Mouse (Mus musculus) kidney, postnatal 36 days (tissue): ENCODE results near the gene Islr.
"Not testable (repeated sequence)": the region's sequence is repeated elsewhere in the genome, so short reads cannot be mapped to it uniquely, and the experiment has no call there.

Source experiments
- DNase-seq, 2 experiments: peaks; one replicate each; pipeline ENCODE4 v3.0.0; 2021 to 2022; ENCODE audit warnings: mixed read lengths in 2 of 2

The Islr gene

DNA sequence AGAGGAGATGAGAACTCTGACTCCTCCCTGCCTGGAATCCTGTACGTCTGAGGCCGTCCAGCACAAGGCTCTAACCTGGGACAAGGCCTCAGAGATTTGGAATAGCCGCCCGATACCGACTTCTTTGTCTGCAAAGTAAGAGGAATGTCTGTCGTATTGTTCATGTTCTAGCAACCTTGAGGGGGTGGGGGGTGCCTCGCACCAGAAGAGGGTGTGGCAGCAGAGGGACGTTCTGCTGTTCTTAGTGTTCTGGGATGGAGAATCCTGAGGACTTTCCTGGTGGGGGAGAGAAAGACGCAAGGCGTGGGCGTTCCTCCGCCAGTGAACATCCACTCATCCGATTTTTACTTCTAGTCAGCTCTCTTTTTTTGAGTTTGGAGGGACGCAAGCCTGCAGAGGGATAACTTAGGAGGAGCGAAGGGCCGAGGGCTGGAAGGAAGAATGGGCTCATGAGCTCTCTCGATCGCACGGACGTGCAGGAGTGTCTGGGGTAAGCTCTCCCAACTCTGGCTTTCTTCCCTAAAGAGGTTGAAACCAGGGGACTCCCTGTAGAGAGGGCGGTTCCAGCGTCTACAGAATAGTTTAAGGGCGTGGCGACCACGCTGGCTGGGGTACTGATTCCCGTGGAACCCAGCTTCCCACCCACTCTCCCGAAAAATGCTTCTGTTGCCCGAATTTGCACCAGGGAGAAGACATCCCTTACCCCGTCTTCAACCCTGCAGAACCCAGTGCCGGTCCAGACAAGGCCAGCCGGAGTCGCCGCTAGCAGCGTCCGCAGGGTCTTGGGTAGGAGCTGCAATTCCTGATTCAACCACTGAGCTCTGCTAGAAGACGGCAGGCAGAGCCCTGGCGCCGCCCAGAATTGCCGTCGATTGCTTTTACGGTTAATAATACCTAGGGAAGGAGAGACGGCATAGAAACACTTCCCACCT is at the start of gene Islr, which contains the start of gene Islr2:
Gene Islr (minus strand): TSS at position 791 of the 932 bp plus-strand sequence.
Gene Islr2 (minus strand): TSS at position 804 of the 932 bp plus-strand sequence.
- peak; percentile 82 to 88 for DNase-seq

DNA sequence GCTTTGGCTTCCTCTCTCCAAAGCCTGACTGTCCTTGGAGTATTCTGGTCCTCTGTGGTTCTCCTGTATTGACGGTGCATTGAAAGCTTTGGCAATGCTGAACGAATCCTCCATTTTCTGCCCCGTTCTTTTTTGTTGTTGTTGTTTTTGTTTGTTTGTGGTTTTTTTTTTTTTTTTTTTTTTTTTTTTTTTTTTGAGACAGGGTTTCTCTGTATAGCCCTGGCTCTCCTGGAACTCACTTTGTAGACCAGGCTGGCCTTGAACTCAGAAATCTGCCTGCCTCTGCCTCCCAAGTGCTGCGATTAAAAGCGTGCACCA is 49.7 kb upstream of the Islr start:
- not testable (repeated sequence) for DNase-seq

DNA sequence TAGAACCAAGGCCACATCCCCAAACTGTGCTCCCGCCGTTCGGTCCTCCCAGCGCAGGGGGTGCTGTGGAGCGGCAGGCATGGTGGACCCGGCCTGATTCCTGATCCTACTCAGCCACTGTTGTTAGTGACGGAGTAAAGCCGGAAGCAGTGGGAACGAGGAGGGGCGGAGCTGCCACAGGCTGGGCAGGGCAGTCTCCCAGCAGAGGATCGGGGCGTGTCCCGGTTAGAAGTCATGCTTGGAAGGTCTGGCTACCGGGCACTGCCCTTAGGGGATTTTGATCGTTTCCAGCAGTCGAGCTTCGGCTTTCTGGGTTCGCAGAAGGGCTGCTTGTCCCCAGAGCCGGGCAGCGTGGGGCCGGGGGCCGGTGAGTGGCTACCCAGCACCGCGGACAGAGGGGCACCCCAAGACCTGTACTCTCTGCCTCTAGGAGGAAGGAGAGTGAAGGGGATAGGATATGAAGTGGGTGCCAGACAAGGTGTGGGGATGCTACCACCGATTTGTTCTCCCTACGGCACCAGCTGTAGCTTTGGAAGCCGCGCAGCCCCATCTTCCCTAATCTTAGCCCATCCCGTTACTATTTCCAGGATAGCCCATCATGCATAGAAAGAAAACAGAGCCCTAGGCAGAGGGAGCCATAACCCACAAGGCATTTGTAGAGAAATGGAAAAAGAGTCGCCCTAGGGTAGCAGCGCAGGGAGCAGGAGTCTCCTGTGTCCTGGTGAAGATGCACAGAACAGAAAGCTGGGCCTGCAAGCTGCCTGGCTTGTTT is 49.1 kb upstream of the Islr start, which contains the start of gene Stoml1:
Gene Stoml1 (plus strand): TSS at position 132 of the 772 bp plus-strand sequence.
- DNase-seq = peak; percentile 98

DNA sequence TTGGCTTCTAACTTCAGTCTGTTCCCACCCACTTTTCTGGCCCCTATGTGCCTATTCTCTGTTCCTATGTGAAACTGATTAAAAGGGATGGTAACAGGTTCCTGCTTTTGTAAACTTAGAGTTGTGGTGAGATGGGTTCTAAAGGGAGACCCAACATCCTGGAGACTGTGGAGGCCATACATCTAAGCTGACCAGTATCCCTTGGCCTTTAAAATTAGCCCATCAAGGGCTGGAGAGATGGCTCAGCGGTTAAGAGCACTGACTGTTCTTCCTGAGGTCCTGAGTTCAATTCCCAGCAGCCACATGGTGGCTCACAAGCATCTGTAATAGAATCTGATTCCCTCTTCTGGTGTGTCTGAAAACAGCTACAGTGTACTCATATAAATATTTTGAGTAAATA is 46.6 kb upstream of the Islr start:
- DNase-seq = not testable (repeated sequence)

DNA sequence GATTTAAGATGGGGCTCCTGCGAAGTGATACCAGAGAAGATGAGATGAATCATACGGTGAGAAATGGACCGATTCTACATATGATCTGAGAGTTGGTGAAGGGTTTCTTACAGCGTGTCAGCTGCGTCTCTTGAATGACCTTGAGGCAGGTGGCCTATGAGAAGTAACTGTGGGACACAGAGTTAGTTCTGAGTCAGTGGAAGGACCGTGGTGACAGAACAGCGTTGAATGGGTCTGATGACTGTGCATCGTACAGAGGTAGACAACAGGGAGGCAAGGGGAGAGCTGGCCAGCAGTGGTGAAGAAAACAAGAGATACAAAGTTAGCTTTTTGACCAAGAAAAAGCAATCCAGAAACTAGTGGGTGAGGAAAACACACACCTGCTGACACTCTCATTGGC is 46.2 kb upstream of the Islr start:
- DNase-seq = no peak

DNA sequence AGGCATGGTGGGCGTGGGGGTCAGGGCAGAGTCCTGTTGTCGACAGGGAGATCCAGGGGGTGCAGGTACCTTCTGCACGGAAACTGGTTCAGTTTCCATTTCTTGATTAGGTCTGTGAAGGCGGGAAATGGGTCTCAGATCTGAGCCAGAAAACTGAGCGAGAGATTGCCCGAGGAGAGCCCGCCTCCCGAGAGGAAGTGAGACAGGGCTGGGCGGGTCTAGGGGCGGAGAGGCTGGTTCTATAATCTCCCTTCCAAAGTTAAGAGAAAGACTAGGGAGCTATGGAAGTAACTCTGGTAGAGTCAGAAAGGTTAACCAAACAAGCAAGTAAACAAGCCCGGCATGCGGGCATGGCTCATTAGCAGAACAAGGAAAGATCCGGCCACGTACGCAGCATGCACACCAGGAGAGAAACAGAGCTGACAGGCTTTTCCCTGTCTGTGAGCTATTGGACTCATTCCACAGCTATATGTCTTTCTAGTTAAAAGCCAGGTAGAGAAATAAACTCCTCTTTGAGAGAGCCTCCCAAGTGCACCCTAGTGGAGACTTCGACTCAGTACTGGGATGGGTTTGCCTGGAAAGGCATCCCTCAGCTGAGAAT is 45.6 kb upstream of the Islr start, which contains the start of gene Pml:
Gene Pml (minus strand): TSS at position 195 of the 601 bp plus-strand sequence.
- peak; percentile 87 to 90 for DNase-seq

DNA sequence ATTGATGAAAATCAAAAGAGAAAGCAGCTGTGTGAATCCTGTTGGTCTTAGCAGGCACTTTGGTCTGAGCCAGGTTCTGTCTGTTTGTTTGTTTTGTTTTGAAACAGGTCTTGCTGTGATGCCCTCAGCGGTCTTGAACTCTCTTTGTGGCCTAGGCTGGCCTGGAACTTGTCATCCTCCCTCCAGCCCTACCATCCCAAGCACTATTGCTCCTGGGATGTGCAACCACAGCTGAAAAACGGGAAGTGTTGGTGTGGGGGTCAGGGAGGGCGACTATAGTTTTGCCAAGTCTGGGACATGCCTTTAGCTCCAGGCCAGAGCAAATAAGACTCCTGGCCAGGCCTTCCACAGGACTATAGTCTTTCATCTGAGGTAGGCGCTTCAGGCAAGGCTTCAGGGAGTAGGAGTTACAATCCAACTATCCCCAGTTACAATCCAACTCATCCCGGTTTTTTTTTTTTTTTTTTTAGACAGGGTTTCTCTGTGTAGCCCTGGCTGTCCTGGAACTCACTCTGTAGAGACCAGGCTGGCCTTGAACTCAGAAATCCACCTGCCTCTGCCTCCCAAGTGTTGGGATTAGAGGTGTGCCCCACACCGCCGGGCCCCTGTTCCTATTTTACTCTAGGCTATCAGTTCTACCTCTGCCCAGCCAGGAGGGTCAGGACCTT is 44.8 kb upstream of the Islr start:
- DNase-seq = peak in 1 of 2 experiments; percentile 31

DNA sequence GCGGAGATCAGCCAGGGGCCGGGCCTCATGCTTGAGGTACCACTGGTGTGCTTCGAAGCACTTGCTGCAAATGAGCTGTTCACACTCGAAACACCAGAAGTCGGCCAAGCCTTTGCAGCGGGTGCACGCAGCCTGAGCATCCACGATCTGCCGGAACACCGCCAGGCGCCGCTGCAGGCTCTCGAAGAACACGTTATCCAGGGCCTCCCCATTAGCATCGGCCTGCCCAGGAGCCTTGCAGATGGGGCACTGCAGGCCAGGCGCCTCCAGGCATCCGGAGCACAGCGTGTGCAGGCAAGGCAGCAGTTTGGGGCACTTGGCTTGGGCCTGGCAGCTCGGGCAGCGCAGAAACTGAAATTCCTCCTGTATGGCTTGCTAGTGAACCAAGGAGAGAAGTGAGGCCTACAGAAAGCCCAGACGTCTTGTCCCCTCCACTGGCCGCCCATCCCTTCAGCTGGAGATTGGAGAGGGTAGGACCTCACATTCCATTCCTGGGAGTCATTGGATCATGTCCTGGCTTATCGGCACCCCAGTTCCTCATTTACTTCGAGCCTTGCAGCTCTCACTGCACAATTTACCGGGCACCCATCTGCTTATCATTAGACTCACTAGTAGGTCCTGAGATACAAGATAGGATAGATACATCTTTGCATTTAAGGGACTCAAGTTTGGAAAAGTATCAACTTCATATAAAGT is 43.1 kb upstream of the Islr start:
- peak; percentile 86 to 90 for DNase-seq

DNA sequence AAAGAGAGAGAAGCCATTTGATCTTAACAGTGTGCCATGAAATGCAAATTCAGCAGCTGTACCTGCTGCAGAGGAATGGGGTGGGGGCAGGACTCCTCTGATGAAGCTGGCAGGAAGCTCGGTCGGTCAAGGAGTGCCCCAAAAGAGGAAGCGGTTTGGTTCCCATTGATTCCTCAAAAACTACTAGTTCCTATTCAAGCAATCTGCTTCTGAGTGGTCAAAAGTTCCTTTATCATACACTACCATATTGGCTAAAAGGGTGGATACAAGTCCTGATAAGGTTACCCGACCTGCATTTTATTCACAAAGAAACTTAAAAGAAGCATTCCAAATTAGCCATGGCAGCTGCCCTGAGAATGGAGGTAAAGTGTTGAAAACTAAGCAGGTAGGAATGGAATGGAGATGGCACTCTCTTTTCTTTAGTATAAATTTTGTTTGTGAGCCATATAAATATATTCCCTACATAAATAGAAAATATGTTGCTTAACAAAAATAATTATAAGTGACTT is 42.0 kb upstream of the Islr start:
- no peak for DNase-seq

DNA sequence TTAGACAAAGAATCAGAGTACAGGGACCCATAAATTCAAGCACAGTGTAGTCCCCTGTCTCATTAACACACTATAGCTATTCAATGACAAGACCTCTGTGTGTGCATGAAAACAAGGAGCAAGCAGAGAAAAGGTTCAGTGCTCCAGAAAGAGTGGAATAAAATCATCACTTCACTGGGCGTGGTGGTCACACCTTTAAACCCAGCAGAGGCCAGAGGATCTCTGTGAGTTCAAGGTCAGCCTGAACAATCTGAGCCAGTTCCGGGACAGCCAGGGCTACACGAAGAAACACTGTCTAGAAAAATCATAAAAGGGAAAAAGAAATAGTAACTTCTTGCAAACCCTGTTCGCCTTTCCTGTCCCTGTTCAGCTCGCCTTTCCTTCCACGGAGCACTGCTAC is 39.6 kb upstream of the Islr start:
- no peak for DNase-seq

DNA sequence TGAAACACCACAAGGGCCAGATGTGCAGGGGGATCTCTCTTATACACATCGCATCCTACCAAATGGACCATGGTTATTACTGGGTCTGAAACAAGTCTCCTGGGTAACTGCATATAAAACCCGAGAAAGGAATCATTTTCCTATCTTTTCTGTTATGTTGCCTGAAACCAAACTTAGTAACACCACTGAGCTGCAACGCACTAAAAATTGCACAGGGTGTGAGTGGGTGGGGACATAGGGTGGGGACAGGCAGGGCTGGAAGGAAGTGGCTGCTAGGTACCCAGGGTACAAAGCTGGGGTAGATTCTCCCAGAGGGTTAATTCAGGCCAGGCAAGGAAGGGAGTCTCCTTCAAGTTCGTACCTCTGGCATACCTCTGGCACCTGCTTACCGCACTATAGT is 38.6 kb upstream of the Islr start:
- no peak for DNase-seq

DNA sequence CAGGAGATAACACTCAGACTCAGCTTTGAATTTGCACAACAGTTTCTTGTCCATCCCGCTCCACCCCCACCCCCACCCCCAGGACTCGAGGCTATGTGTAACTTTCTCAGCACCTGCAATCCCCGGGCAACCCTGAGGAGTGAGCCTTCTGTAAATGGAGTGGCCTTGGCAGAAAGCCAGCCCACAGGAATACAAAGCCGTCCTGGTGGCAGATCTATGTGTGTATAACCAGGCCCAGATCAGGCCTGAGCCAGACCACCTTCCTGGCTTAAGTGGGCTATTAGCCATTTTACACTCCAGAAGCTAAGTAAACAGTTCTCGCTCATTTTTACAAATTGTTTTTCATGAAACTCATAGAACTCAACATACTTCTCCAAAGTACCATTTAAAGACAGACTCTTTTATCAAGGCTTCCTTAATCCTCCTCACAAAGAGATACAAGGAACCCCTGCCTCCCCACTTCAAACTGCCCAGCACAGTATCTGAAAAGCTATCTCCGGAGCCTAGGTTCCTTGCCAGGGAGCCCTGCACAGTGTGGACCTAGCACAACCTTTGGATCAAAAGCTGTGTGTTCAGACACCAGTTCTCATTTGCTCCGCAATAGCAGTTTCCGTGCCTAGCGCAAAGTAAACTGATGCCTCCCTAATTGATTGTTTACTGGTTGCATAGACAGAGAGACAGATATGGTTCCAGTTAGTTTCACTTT is 37.8 kb upstream of the Islr start:
- DNase-seq = peak; percentile 57 to 71

DNA sequence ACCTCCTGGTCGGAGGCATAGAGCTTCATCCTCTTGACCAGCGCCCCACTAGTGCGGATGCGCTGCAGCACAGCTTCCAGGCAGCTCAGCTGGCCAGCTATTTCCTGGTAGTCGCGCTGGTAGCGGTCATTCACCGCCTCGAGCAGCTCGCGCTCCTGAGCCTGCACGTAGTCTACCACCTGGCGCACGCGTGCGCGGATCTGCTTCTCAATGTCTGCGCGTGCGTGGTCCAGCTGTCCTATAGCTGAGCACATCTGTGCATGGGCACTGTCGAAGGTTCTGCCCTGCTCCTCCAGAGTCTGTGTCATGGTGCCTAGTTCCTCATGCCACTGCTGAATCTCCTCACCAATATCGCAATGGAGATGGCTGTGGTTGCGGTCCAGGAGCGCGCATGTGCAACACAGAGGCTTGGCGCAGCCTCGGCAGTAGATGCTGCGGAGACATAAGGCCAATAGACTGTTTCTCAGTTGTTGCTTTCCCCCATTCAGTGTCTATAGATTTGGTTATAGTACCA is 30.5 kb upstream of the Islr start:
- DNase-seq = no peak

DNA sequence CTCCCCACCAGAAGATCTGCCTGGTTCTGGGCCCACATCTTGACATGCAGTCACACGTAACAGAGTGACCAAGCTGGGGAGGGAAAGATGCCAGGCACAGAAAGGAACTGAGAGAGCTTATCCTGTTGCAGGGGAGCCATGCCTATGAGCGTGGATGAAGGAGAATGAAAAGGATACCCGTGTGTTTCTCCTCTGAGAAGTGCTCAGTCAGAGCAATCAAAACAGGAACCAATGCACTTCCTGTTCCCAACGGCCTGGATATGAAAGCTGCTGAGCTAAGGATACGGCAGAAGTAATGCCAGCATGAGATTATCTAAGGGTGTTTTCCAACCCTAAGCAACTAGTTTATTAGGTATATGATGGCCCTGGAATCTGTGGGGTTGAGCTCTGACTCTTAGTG is 28.3 kb upstream of the Islr start:
- peak in 1 of 2 experiments; percentile 16 for DNase-seq

DNA sequence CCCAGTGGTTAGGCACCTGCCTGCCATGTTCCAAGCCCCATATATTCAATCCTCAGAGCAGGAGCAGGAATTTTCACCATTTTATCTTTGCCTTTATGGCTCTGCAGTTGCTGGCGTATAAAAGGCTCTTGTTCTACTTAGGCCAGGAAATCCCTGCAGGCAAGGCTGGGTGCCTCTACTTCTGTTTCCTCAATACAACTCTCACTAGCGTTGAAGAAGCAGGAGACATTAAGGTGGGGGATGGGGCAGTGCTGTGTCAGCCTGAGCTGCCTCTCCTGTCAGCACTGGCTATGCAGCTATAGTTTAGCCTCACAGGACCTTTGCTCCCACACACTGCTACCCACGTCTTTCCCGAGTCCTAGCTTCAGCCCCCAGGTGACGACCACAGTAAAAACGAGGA is 27.6 kb upstream of the Islr start:
- peak in 1 of 2 experiments; percentile 17 for DNase-seq

DNA sequence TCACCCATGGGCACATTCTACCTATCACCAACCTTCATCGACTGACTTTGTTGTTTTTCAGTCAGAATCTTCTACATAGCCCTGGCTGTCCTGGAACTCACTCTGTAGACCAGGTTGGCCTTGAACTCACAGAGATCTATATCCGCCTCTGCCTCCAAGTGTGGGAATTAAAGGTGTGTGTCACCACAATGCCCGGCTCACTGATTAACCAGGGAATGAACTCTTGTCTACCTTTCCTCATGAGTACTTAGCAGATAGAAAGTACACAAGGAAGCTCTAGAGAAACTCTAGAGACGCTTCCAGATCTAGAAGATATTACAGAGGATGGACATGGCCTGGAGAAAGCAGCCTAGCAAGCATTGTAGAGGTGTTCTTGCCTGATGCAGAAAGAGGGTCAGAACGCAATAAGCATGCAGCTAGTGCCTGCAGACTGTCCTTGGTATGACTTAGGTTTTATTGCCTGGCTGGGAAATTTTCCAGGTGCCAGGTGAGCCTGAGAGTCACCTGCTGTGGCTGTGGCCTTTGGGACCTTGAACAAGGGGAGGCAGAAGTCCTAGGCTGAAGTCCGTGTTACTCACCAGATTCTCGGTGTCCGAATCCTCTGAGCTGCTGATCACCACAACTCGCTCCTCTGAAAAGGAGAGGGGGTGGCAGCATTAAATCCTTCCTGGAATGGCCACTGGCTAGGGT is 24.8 kb upstream of the Islr start:
- DNase-seq = peak; percentile 56 to 65

DNA sequence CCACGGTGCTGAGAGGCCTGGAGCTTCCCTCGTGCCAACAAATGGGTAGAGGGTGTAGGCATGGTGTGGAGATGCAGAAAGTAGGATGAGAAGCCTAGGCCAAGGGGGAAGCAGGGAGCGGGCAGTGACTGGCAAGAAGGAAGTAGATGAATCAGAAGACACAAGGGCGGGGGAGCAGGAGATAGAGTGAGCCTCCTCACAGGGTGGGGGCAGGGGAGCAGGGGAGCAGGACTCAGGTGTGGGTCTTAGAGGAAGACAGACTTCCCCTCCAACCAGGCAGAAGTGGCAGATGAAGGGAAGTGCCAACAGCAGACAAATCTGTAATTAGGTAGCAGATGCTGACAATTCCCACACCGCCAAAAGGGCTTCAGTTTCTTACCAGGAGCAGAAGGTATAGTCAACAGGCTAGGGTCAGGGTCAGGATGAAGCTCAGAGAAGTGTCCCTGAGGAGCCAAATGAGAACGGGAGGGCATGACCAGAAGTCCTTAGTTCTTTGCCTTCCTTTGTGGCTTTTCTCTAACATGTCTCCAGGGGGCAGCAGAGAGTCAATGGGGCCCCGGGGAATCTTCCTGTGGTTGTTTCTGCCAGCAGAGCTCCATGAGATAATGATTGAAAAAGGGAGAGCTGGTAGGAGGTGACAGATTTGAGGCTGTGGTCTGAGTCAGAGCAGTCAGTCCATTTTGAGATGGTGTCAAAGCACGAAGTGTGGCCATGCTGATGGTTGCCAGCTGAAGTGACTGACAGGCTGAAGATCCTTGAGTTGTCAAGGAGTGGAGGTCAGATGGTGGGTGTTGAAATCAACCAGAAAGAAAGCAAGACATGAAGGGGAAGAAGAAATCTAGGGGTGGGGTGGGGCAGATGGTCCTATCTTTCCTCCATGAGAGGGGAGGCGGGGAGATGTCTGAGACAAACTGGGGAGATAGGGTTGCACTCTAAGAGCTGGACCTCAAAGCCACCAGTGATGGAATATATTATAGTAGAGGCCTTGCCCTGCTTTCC is 22.1 kb upstream of the Islr start:
- DNase-seq = peak; percentile 38 to 77

DNA sequence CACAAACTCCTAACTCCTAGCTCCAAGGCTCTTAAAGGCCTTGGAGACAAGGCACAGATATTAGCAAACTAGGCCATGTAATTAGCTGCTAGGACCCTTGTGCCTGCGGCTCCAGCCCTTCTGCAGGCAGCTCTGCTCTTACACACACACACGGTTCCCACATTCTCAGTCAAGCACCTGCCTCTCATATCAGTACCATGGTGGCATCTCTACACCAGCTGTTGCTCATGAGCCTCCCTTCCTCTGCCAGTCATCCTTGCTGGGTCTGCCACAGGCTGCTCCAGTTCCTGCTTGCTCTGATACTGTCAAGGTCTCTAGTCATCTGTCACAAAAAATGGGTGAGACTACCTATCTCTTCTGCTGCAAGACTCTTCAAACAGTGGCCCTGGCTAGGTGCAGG is 20.2 kb upstream of the Islr start:
- DNase-seq = no peak
